Mouse (Mus musculus) kidney, embryonic 16.5 days (tissue): Measurements from ENCODE around the gene Rps6kb1. TPM values are rescaled to one million over a fixed set of nuclear protein-coding genes. Genes with fewer than 3 reads are reported as not detected.

ENCODE experiments used
- ATAC-seq: fragments of 200-750 bp; cut with Nextera tagmentation; 2 replicates; pipeline ENCODE4 v1.8.0; 2017; ENCODE audit warnings: moderate TSS enrichment; ENCODE audit not compliant: low FRiP score, low TSS enrichment
- H3K27ac ChIP-seq: fragments of 300-500 bp; sonication (generic); 2 replicates; pipeline ENCODE4 v1.5.1; 2014; ENCODE audit warnings: low read length
- H3K27me3 ChIP-seq: fragments of 300-500 bp; sonication (generic); 2 replicates; pipeline ENCODE4 v1.6.1; 2014; ENCODE audit warnings: low read length, control low read depth, mixed read lengths; ENCODE audit not compliant: insufficient read depth
- H3K36me3 ChIP-seq: fragments of 300-500 bp; sonication (generic); 2 replicates; pipeline ENCODE4 v1.6.1; 2014; ENCODE audit warnings: low read length, control low read depth, mixed read lengths; ENCODE audit not compliant: insufficient read depth
- H3K4me1 ChIP-seq: fragments of 300-500 bp; sonication (generic); 2 replicates; pipeline ENCODE4 v1.6.1; 2014; ENCODE audit warnings: low read length, control low read depth, mixed read lengths; ENCODE audit not compliant: insufficient read depth
- H3K4me2 ChIP-seq: fragments of 300-500 bp; sonication (generic); replicated peaks from 2 replicates; pipeline ENCODE4 v1.6.1; 2014; ENCODE audit warnings: low read depth, low read length
- H3K4me3 ChIP-seq: fragments of 300-500 bp; sonication (generic); 2 replicates; pipeline ENCODE4 v1.5.1; 2014; ENCODE audit warnings: mild to moderate bottlenecking, low read length
- H3K9ac ChIP-seq: fragments of 300-500 bp; sonication (generic); replicated peaks from 2 replicates; pipeline ENCODE4 v1.6.1; 2014; ENCODE audit warnings: low read length
- H3K9me3 ChIP-seq: fragments of 300-500 bp; sonication (generic); 2 replicates; pipeline ENCODE4 v1.6.1; 2016; ENCODE audit warnings: low read length, control low read depth
- WGBS: fragments of 180-500 bp; shearing (Covaris S2); extraction: QIAGEN DNeasy Blood & Tissue Kit; methylation state at CpG from one replicate; pipeline ENCODE4 v1.1.7; 2014; 5-methylcytosine and 5-hydroxymethylcytosine counted together
- microRNA counts: library from miRNA; unstranded; fragments of <30 nt; microRNA quantifications from one replicate; lab custom pipeline; 2016
- microRNA-seq: library from miRNA; unstranded; fragments of <30 nt; microRNA quantifications from one replicate; pipeline ENCODE4, GENCODE M21; 2016
- polyA plus RNA-seq: library from polyadenylated mRNA; unstranded; fragments of >200 nt; fragmentation: Nextera tagmentation; extraction: Ambion mirVana; gene quantifications from 2 replicates; pipeline ENCODE4 v1.2.1, GENCODE M21; 2015

Rps6kb1 gene
- polyA plus RNA-seq, 1 experiment from 2014 or later: 51.6 TPM

- Histone ChIP-seq H3K27me3 (no peaks in the 10 kb centered on the region), H3K4me2 (no peak overlapping the region), H3K4me3 (no peak overlapping the region), H3K9me3 (0 out of 2 replicates have a peak, but pooled peaks cover 3% of the 10 kb centered on the region), H3K27ac (no peak overlapping the region), H3K9ac (no peak overlapping the region), H3K36me3 (no peaks in the 10 kb centered on the region), H3K4me1 (no peaks in the 10 kb centered on the region)
- no peak for ATAC-seq
- 89% methylated on average over 6 of the region's 6 CpGs for WGBS
These were observed 85.7 kb downstream of the Rps6kb1 start for GRCm38 (mm10) chr11:86458866-86459265.

DNA sequence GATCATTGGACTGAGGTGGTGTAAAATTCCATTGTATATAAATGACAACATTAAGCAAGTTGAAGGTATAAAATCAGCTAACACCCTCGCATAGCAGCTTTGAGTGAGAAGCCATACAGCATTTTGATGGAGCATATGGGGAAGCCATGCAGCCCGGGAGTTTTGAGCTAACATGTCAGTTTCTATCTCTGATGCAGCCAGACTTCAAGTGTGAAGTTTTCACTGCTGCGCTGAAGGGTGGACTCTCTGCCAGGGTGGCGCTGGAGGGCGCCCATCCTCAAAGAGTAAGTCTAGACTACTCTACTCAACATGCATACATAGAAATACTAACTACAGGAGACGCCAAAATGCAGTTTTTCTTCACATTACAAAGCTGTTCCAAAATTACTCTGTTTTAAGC lies 87.1 kb downstream of the Rps6kb1 start:
- no peak overlapping the region for H3K4me2 ChIP-seq
- no peak overlapping the region for H3K9ac ChIP-seq
- ATAC-seq: no peak
- H3K4me1 ChIP-seq: no peaks in the 10 kb centered on the region
- no peak overlapping the region for H3K4me3 ChIP-seq
- H3K27ac ChIP-seq: no peak overlapping the region
- no peaks in the 10 kb centered on the region for H3K27me3 ChIP-seq
- 84% methylated on average over 6 of the region's 6 CpGs for WGBS
- H3K36me3 ChIP-seq: no peaks in the 10 kb centered on the region
- H3K9me3 ChIP-seq: 0 out of 2 replicates have a peak, but pooled peaks cover 3% of the 10 kb centered on the region

DNA sequence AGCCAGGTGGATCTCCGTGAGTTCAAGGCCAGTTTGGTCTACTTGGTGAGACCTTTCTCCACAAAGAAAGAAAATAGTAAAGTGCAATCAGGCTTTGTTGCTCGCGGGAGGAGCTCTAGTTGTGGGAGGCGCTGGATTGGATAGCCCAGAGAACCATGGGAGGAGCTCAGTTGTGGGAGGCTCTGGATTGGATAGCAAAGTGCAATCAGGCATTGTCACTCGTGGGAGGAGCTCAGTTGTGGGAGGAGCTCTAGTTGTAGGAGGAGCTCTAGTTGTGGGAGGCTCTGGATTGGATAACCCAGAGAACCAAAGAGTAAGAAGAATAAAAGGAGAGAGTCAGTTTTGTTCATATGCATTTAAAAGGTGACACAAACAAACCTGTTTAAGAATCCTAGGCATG lies 90.6 kb downstream of the Rps6kb1 start:
- no peaks in the 10 kb centered on the region for H3K4me1 ChIP-seq
- no peak overlapping the region for H3K4me2 ChIP-seq
- no peak overlapping the region for H3K27ac ChIP-seq
- H3K27me3 ChIP-seq: no peaks in the 10 kb centered on the region
- 92% methylated on average over 5 of the region's 5 CpGs for WGBS
- 0 out of 2 replicates have a peak, but pooled peaks cover 3% of the 10 kb centered on the region for H3K9me3 ChIP-seq
- no peak overlapping the region for H3K4me3 ChIP-seq
- H3K36me3 ChIP-seq: no peaks in the 10 kb centered on the region
- H3K9ac ChIP-seq: no peak overlapping the region
- no peak for ATAC-seq

MicroRNAs within 50 kb of the gene (microRNA counts, 519-probe panel; counts per million panel counts)
- 4,108 counts per million, percentile 91 among the panel's probes with 10 or more counts for microRNA mmu-miR-21 (lab: Ali Mortazavi, UCI)

Small RNA genes within 50 kb of the gene (microRNA-seq; reads per million reads assigned to microRNA genes)
- gene Mir21a: 9,501 reads per million, percentile 95 among the genes with 10 or more reads in this experiment

Other genes starting within 250 kb of the Rps6kb1 start
- 8.1 and 8.9 TPM in 2 replicates for gene Med13, start 187.2 kb downstream of the Rps6kb1 start, polyA plus RNA-seq
- gene Rnft1, start 60.1 kb downstream of the Rps6kb1 start, polyA plus RNA-seq: 48.5 and 49.1 TPM in 2 replicates
- 11.4 and 13.6 TPM in 2 replicates for gene Tubd1, start 186 bp upstream of the Rps6kb1 start, polyA plus RNA-seq
- 172 and 173 TPM in 2 replicates for gene Vmp1, start 139.0 kb upstream of the Rps6kb1 start, polyA plus RNA-seq
- 33.1 and 35.6 TPM in 2 replicates for gene Ptrh2, start 139.2 kb upstream of the Rps6kb1 start, polyA plus RNA-seq
- gene Cltc, start 212.8 kb upstream of the Rps6kb1 start, polyA plus RNA-seq: 174 and 186 TPM in 2 replicates